Mouse (Mus musculus) G1E (cell line): Measurements from ENCODE around the gene Pgd. TPM values are rescaled to one million over a fixed set of nuclear protein-coding genes. Genes with fewer than 3 reads are reported as not detected.
"Not testable (repeated sequence)": the region's sequence is repeated elsewhere in the genome, so short reads cannot be mapped to it uniquely, and the experiment has no call there.

ENCODE experiments used
- ATAC-seq: 2 replicates; pipeline ENCODE4 v1.8.0; 2016; ENCODE audit warnings: mild to moderate bottlenecking; ENCODE audit not compliant: insufficient number of reproducible peaks, poor library complexity, low FRiP score, severe bottlenecking; ENCODE audit errors: extremely low read depth
- DNase-seq: peaks from one replicate; pipeline ENCODE4 v3.0.0; 2012; ENCODE audit warnings: low spot score
- H3K27me3 ChIP-seq: 2 replicates; pipeline ENCODE4 v1.6.1; 2012; ENCODE audit warnings: mild to moderate bottlenecking, low read length, inconsistent platforms; ENCODE audit not compliant: insufficient read depth
- H3K36me3 ChIP-seq: replicated peaks from 2 replicates; pipeline ENCODE3; 2012; ENCODE audit warnings: mild to moderate bottlenecking, inconsistent platforms
- H3K4me1 ChIP-seq: 2 replicates; pipeline ENCODE4 v1.6.1; 2012; ENCODE audit warnings: low read depth, low read length, inconsistent platforms, mixed read lengths; ENCODE audit not compliant: insufficient read depth
- H3K4me3 ChIP-seq: 2 replicates; pipeline ENCODE4 v1.5.1; 2012; ENCODE audit warnings: low read depth, mild to moderate bottlenecking, inconsistent platforms, low read length, moderate library complexity, mixed read lengths
- H3K9me3 ChIP-seq: replicated peaks from 2 replicates; pipeline ENCODE4 v1.6.1; 2012; ENCODE audit warnings: inconsistent platforms
- CTCF ChIP-seq: IDR thresholded peaks from 2 replicates; pipeline ENCODE4 v1.5.1; 2012; ENCODE audit warnings: low read depth, low read length, inconsistent platforms, mixed read lengths
- GATA1 ChIP-seq: IDR thresholded peaks from 2 replicates; pipeline ENCODE4 v1.6.1; 2012; ENCODE audit warnings: borderline replicate concordance, low read length, inconsistent platforms, mixed read lengths
- GATA2 ChIP-seq: IDR thresholded peaks from 2 replicates; pipeline ENCODE4 v1.6.1; 2012; ENCODE audit warnings: low read depth, low read length, inconsistent platforms, borderline replicate concordance
- POLR2AphosphoS5 ChIP-seq: IDR thresholded peaks from 2 replicates; pipeline ENCODE4 v1.6.1; 2012; ENCODE audit warnings: low read depth, low read length, inconsistent platforms; ENCODE audit not compliant: insufficient replicate concordance
- TAL1 ChIP-seq: conservative IDR thresholded peaks from 2 replicates; pipeline ENCODE4 v1.6.1; 2012; ENCODE audit warnings: low read depth, low read length, inconsistent platforms, mixed read lengths
- polyA plus RNA-seq: library from polyadenylated mRNA; stranded (reverse); fragments of >175 nt; gene quantifications from 2 replicates; pipeline ENCODE4 v1.2.3, GENCODE M21; 2012
- total RNA-seq, 2 experiments: library from RNA; stranded (forward) in 1 of 2; stranded (reverse) in 1 of 2; fragments of 200-1000 nt in 1 of 2; fragments of >200 nt in 1 of 2; fragmentation: Nextera tagmentation in 1 of 2; gene quantifications; 2 replicates each; pipeline ENCODE4 v1.2.3; 2014 to 2017

Gene Pgd
- total and polyA plus RNA-seq, 3 experiments: 53.1 to 171 (median 68.0) TPM

DNA sequence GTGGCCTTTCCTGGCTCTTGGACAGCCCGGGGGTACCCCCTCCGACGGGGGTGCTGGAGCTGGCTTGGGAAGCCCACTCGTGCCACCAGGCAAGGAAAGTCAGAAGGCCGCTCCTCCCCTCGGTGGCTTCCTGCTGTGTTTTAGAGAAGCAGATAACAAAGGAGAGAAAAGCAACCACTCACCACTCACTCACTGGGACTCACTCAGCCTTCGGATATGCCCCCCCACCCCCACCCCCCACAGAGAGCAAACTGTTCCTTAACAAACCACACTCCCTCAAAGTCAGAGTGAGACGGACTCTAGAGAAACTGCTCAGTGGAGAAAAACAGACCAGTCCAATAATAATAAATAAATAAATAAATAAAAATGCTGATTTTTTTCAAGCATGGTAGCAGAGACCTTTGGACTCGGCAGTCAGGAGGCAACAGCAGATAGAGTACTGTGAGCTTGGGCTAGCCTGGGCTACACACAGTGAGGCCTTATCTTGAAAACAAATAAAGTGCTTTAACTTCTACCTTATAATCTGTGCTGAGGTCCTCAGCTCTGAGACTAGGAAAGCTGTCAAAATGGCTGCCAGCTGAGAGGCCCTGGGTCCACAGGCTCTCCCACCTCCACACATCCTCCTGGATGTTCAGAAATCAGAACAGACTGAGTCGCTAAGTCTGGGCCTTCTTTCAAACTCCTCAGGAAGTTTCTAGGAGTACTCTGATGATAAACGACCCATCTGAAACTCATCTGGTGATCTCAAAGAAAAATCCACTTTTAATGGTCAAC is 41.0 kb downstream of the Pgd start:
- Histone ChIP-seq H3K36me3 (peaks cover 83% of the 10 kb centered on the region), H3K27me3 (no peaks in the 10 kb centered on the region), H3K9me3 (no peaks in the 10 kb centered on the region), H3K4me3 (no peak overlapping the region), H3K4me1 (no peaks in the 10 kb centered on the region; the same call in 1 of the 2 replicates)
- DNase-seq (no peak), ATAC-seq (no peak)
- TF ChIP-seq CTCF (no peak), GATA1 (no peak), POLR2AphosphoS5 (no peak), GATA2 (no peak), TAL1 (no peak)

DNA sequence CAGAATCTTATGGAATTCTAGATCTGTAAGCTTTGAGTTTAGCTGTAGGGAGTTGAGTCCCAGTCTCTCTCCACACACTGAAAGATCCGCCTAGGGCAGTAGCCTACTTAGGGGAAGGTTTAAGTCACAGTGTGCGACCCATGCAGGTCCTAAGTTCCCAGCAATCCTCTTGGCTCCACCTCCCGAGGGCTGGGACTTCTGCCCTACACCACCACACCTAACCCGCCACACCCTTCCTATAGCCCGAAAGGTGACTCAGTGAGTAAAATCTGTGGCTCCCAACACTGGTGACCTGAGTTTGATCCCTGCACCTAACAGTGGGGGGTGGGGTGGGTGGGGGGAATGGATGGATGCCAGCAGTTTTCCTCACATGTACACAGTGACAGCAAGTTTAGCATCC is 43.1 kb downstream of the Pgd start:
- no peak for TF ChIP-seq GATA1
- TF ChIP-seq GATA2: no peak
- TF ChIP-seq CTCF: no peak
- no peak for TF ChIP-seq POLR2AphosphoS5
- no peak for TF ChIP-seq TAL1
- peaks cover 14% of the 10 kb centered on the region for H3K4me1 ChIP-seq
- DNase-seq (no peak), ATAC-seq (no peak)
- no peaks in the 10 kb centered on the region for H3K27me3 ChIP-seq
- H3K36me3 ChIP-seq: peaks cover 78% of the 10 kb centered on the region
- H3K4me3 ChIP-seq: no peak overlapping the region
- H3K9me3 ChIP-seq: no peaks in the 10 kb centered on the region

DNA sequence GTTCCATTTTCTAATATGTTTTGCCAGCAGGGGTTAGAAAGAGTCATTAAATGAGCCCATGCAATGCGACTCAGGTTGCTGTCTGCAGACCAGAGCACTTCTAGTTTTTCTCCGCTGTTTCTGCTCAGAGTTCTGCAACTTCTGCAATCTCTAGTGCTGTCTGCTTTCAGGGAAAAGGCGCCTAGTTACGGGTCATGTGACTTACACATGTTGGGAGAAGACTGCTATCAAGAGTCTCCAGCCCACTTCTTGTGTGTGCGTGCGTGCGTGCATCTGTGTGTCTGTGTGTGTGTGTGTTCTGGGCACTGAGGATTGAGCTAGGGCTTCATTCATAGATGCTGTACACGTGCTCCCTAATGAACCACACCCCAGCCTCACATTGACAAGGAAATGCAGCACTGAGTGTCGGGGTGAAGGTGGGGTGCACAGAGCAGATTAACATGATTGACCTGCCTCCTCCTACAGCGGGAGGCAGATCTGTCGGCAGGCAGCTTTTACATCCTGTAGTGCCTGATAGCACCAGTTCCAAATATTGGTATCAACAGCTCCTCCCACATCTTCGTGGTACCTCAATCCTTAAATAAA is 46.5 kb downstream of the Pgd start:
- H3K36me3 ChIP-seq: peaks cover 75% of the 10 kb centered on the region
- H3K9me3 ChIP-seq, H3K27me3 ChIP-seq, H3K4me3 ChIP-seq, DNase-seq: not testable (repeated sequence)
- H3K4me1 ChIP-seq: peaks cover 14% of the 10 kb centered on the region
- ATAC-seq: peak; percentile 34

DNA sequence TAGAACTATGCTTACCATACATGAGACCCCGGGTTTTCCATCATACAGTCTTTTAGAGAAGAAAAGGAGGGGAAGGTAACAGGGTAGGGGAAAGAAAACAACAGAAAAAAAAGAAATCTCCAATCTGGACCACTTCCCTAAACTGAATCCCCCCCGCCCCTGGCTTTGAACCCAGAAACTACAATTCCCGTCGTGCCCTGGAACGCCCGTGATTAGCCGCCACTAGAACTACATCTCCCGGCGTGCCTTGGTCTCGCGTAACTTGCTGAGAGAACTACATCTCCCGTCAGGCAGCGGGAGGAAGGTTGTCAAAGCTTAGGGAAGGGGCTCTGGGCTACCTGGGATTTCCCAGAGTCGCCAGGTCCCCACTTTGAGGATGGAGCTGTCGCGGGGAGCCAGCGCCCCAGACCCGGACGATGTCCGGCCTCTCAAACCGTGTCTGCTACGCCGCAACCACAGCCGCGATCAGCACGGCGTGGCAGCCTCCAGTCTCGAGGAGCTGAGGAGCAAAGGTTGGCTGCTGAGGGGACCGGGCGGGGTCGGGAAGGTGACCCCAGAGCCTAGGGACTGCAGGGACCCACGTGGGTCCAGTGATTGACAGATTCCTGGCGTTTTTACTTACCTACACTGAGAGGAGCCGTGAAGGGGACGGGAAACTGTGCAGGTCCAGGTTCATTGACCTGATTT is 62.6 kb downstream of the Pgd start, which contains the start of gene Dffa:
Dffa (plus strand) TSS at position 272 of the 687 bp plus-strand sequence.
- peak; percentile 69 for DNase-seq
- peaks cover 25% of the 10 kb centered on the region for H3K4me1 ChIP-seq
- no peaks in the 10 kb centered on the region for H3K27me3 ChIP-seq
- no peaks in the 10 kb centered on the region for H3K9me3 ChIP-seq
- H3K36me3 ChIP-seq: peaks cover 29% of the 10 kb centered on the region
- TF ChIP-seq CTCF (no peak), POLR2AphosphoS5 (no peak), GATA1 (no peak), TAL1 (no peak), GATA2 (no peak)
- ATAC-seq: peak; percentile 92
- peak within 1 kb of the TSS; percentile 91 for H3K4me3 ChIP-seq

DNA sequence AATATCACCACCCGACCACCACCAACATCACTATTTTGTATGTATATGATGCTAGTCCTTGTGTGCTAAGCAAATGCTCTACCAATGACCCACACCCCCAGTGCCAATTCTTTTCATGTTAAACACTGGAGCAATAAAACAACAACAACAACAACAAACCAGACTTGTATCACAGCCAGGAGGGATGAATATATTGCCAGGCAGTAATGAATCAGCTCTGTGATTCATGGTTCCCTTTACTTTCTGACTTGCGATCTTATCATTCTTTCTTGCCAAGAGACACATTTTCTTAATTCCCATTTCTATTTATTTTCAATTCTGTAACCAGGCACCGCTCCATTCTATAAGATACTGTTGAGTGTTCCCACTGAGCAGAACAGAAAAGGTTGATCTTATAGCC is 65.1 kb downstream of the Pgd start:
- peaks cover 41% of the 10 kb centered on the region for H3K4me1 ChIP-seq
- peaks cover 14% of the 10 kb centered on the region for H3K36me3 ChIP-seq
- ATAC-seq: no peak
- H3K9me3 ChIP-seq: no peaks in the 10 kb centered on the region
- no peak for TF ChIP-seq TAL1
- no peak for TF ChIP-seq POLR2AphosphoS5
- TF ChIP-seq GATA2: no peak
- no peak for TF ChIP-seq CTCF
- TF ChIP-seq GATA1: no peak
- no peaks in the 10 kb centered on the region for H3K27me3 ChIP-seq
- H3K4me3 ChIP-seq: no peak overlapping the region
- DNase-seq: no peak

DNA sequence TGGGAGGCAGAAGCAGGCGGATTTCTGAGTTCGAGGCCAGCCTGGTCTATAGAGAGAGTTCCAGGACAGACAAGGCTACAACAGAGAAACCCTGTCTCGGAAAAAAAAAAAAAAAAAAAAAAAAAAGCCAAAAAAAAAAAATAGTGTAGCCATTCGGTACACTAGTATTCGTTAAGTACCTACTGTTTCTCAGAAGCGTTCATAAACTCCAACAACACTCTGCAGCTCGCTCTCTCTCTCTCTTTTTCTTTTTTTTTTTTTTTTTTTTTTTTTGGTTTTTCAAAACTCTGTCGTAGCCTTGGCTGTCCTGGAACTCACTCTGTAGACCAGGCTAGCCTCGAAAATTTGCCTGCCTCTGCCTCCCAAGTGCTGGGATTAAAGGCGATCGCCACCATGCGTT is 66.1 kb downstream of the Pgd start:
- ATAC-seq, H3K9me3 ChIP-seq, H3K4me3 ChIP-seq, H3K27me3 ChIP-seq, DNase-seq: not testable (repeated sequence)
- Histone ChIP-seq H3K4me1 (peaks cover 46% of the 10 kb centered on the region), H3K36me3 (peaks cover 18% of the 10 kb centered on the region)

Other genes starting within 250 kb of the Pgd start
- 21.1 and 24.9 TPM in 2 replicates for gene Pex14, start 66.9 kb downstream of the Pgd start, total RNA-seq (2014; fragmentation: Nextera tagmentation)
- 13.3 and 17.5 TPM in 2 replicates for gene Pex14, start 66.9 kb downstream of the Pgd start, total RNA-seq (2017)
- gene Pex14, start 66.9 kb downstream of the Pgd start, polyA plus RNA-seq: 43.4 and 47.5 TPM in 2 replicates
- 9.2 and 12.7 TPM in 2 replicates for gene Dffa, start 62.6 kb downstream of the Pgd start, total RNA-seq (2014; fragmentation: Nextera tagmentation)
- gene Dffa, start 62.6 kb downstream of the Pgd start, total RNA-seq (2017): 22.5 and 23.1 TPM in 2 replicates
- 9.1 and 12.6 TPM in 2 replicates for gene Dffa, start 62.6 kb downstream of the Pgd start, polyA plus RNA-seq
- gene Cort, start 40.0 kb downstream of the Pgd start, total RNA-seq (2014; fragmentation: Nextera tagmentation): 1.8 TPM in 1 of 2 replicates, not detected in the other
- gene Cort, start 40.0 kb downstream of the Pgd start, total RNA-seq (2017): 0.44 TPM in 1 of 2 replicates, not detected in the other
- gene Cort, start 40.0 kb downstream of the Pgd start, polyA plus RNA-seq: 8.2 and 9.2 TPM in 2 replicates
- gene Cenps, start 29.1 kb downstream of the Pgd start, total RNA-seq (2014; fragmentation: Nextera tagmentation): 7.6 and 7.7 TPM in 2 replicates
- 5.7 and 6.6 TPM in 2 replicates for gene Cenps, start 29.1 kb downstream of the Pgd start, total RNA-seq (2017)
- gene Cenps, start 29.1 kb downstream of the Pgd start, polyA plus RNA-seq: 22.3 and 24.6 TPM in 2 replicates
- 34.6 and 43.0 TPM in 2 replicates for gene Kif1b, start 140.9 kb upstream of the Pgd start, total RNA-seq (2014; fragmentation: Nextera tagmentation)
- gene Kif1b, start 140.9 kb upstream of the Pgd start, total RNA-seq (2017): 32.7 and 32.9 TPM in 2 replicates
- 2.6 and 3.6 TPM in 2 replicates for gene Kif1b, start 140.9 kb upstream of the Pgd start, polyA plus RNA-seq